Mouse (Mus musculus): Measurements from ENCODE around the gene Med16. TPM values are rescaled to one million over a fixed set of nuclear protein-coding genes. Genes with fewer than 3 reads are reported as not detected.

The Med16 gene
- 64.5 and 66.5 TPM in 2 replicates for polyA plus RNA-seq (2015; fragmentation: Nextera tagmentation; extraction: Ambion mirVana)

DNA sequence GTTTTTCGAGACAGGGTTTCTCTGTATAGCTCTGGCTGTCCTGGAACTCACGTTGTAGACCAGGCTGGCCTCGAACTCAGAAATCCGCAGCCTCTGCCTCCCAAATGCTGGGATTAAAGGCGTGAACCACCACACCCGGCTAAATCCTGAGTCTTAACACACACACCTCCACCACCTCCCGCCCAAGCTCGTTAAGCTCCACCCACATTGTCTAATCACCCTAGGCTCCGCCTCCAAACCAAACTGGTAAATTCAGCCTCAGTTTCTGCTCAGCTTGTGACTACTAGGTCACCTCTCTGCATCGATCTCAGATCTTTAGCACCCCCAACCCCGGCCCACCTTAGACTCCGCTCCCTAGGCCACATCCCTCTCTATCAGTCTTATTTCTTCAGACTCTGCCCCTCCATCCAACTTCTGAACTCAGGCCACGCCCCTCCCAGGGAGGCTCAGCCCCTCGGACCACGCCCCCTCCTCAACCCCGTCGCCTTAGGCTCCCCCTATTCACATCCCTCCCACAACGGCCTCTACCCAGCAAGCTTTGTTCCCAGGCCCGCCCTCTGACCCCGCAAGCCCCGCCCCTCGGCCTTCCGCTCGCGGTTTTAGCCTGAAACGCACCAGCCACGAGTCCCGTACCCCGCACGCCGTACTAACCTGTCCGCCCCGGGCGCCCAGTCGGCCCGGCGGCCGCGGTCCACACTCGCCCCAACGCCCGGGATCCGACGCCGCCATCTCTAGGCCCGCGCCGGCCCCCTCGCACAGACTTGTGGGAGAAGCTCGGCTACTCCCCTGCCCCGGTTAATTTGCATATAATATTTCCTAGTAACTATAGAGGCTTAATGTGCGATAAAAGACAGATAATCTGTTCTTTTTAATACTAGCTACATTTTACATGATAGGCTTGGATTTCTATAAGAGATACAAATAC lies at the start of gene Med16:
Gene Med16, minus strand, starts transcription at position 757 of the 925 bp plus-strand sequence.
- no peaks in the 10 kb centered on the region for H3K27me3 ChIP-seq (replicated peaks)
- H3K9me3 ChIP-seq, result no peaks in the 10 kb centered on the region
- H3K4me3 ChIP-seq, result peak within 1 kb of the TSS; percentile 83
- peak within 1 kb of the TSS; percentile 92 for H3K9ac ChIP-seq
- peak; percentile 89 for ATAC-seq (replicated peaks)
- H3K36me3 ChIP-seq (replicated peaks), result peaks cover 17% of the 10 kb centered on the region
- H3K27ac ChIP-seq, result peak within 1 kb of the TSS; percentile 99
- H3K4me2 ChIP-seq, result peak within 1 kb of the TSS; percentile 47
- 3% methylated on average over 51 of the region's 52 CpGs for WGBS
- peaks cover 16% of the 10 kb centered on the region for H3K4me1 ChIP-seq

- no peak overlapping the region for H3K4me3 ChIP-seq
- peak overlapping the region; percentile 8; the same call in 1 of the 2 replicates for H3K4me2 ChIP-seq
- H3K9ac ChIP-seq, result no peak overlapping the region
- WGBS, result 13% methylated on average over 21 of the region's 21 CpGs
- peaks cover 9% of the 10 kb centered on the region for H3K4me1 ChIP-seq
- no peaks in the 10 kb centered on the region for H3K9me3 ChIP-seq
- no peak for ATAC-seq (replicated peaks)
- no peaks in the 10 kb centered on the region for H3K27me3 ChIP-seq (replicated peaks)
- H3K27ac ChIP-seq, result no peak overlapping the region
- H3K36me3 ChIP-seq (replicated peaks), result peaks cover 9% of the 10 kb centered on the region; the same call in 1 of the 2 replicates
Observed at GRCm38 (mm10) chr10:79958140-79958816, 49.6 kb upstream of the Med16 start.

GRCm38 (mm10) chr10:79956643-79957154 lies 48.0 kb upstream of the Med16 start:
- H3K36me3 ChIP-seq (replicated peaks), result peaks cover 9% of the 10 kb centered on the region; the same call in 1 of the 2 replicates
- H3K9ac ChIP-seq, result no peak overlapping the region
- H3K4me1 ChIP-seq, result peaks cover 9% of the 10 kb centered on the region
- H3K27ac ChIP-seq, result no peak overlapping the region
- H3K27me3 ChIP-seq (replicated peaks), result no peaks in the 10 kb centered on the region
- 20% methylated on average over 4 of the region's 4 CpGs for WGBS
- H3K4me2 ChIP-seq, result no peak overlapping the region
- ATAC-seq (replicated peaks), result no peak
- H3K4me3 ChIP-seq, result no peak overlapping the region
- H3K9me3 ChIP-seq, result no peaks in the 10 kb centered on the region

DNA sequence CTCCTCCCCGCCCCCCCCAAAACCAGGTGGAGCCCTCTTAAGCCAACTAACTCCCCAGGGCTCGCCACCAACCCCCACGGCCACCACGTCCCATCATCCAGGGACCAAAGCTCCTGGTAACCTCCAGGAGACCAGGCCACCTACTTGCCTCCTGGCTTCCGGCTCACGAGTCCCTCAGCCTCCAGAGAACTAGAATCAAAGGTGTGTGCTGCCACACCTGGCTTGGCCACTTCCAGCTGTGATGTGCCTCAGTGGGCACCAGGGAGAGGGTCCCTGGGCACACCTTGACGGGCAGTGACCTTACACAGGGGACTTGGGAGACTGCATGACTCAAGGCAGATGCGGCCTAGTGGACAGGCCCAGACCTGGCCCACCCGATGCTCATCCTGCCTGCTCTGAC lies 47.0 kb upstream of the Med16 start:
- ATAC-seq (replicated peaks), result no peak
- no peaks in the 10 kb centered on the region for H3K9me3 ChIP-seq
- no peak overlapping the region for H3K4me3 ChIP-seq
- H3K9ac ChIP-seq, result no peak overlapping the region
- peaks cover 17% of the 10 kb centered on the region; the same call in 1 of the 2 replicates for H3K36me3 ChIP-seq (replicated peaks)
- no peak overlapping the region for H3K4me2 ChIP-seq
- 76% methylated on average over 9 of the region's 9 CpGs for WGBS
- peaks cover 3% of the 10 kb centered on the region for H3K4me1 ChIP-seq
- H3K27ac ChIP-seq, result no peak overlapping the region
- no peaks in the 10 kb centered on the region for H3K27me3 ChIP-seq (replicated peaks)

DNA sequence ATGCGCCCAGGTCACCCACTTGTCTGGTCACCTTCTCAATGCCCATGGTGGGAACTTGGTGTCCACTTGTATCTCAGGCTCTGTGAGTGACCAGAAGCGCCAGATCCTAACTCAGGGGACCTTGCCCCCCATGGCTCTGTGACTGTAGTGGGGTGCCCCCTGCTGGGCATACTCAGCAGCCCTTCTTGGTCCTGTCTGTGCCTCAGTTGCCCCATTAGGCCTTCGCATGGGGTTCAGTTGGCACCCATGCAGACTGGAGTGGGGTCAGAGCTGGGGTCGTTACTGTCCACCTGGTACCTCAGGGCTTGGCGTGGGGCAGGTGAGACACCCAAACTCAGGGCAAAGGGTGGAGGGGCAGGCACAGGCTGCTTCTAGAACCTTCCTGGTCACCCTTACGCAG lies 45.2 kb upstream of the Med16 start:
- no peaks in the 10 kb centered on the region for H3K9me3 ChIP-seq
- no peaks in the 10 kb centered on the region for H3K4me1 ChIP-seq
- H3K36me3 ChIP-seq (replicated peaks), result peaks cover 17% of the 10 kb centered on the region; the same call in 1 of the 2 replicates
- H3K4me2 ChIP-seq, result no peak overlapping the region
- H3K4me3 ChIP-seq, result no peak overlapping the region
- no peak overlapping the region for H3K27ac ChIP-seq
- H3K27me3 ChIP-seq (replicated peaks), result no peaks in the 10 kb centered on the region
- no peak overlapping the region for H3K9ac ChIP-seq
- ATAC-seq (replicated peaks), result no peak
- WGBS, result 90% methylated on average over 6 of the region's 6 CpGs

DNA sequence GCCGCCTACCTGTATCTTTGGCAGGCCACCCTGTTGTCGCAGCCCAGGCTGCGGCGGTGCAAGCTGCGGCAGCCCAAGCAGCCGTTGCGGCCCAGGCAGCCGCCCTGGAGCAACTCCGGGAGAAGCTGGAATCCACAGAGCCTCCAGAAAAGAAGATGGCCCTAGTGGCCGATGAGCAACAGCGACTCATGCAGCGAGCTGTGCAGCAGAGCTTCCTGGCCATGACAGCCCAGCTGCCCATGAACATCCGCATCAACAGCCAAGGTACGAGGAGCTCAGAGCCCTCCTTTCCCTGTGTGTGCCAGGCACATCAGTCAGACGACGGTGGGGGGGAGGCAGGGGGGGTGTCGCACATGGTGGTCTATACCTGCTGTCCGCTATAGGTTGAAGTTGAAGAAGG lies 41.9 kb upstream of the Med16 start:
- Histone ChIP-seq H3K27me3 (replicated peaks) (no peaks in the 10 kb centered on the region), H3K4me3 (no peak overlapping the region), H3K9me3 (no peaks in the 10 kb centered on the region), H3K27ac (no peak overlapping the region), H3K9ac (no peak overlapping the region), H3K36me3 (replicated peaks) (peaks cover 17% of the 10 kb centered on the region; the same call in 1 of the 2 replicates), H3K4me1 (peaks cover 7% of the 10 kb centered on the region), H3K4me2 (no peak overlapping the region)
- no peak for ATAC-seq (replicated peaks)
- WGBS, result 79% methylated on average over 18 of the region's 18 CpGs

- H3K27ac ChIP-seq, result no peak overlapping the region
- no peak overlapping the region for H3K4me2 ChIP-seq
- H3K36me3 ChIP-seq (replicated peaks), result peaks cover 17% of the 10 kb centered on the region; the same call in 1 of the 2 replicates
- H3K4me1 ChIP-seq, result peaks cover 10% of the 10 kb centered on the region
- no peak overlapping the region for H3K4me3 ChIP-seq
- ATAC-seq (replicated peaks), result no peak
- WGBS, result 93% methylated on average over 4 of the region's 4 CpGs
- no peaks in the 10 kb centered on the region for H3K27me3 ChIP-seq (replicated peaks)
- H3K9me3 ChIP-seq, result no peaks in the 10 kb centered on the region
- no peak overlapping the region for H3K9ac ChIP-seq
Observed at GRCm38 (mm10) chr10:79949873-79950272, 41.1 kb upstream of the Med16 start.

GRCm38 (mm10) chr10:79947502-79947901 lies 38.8 kb upstream of the Med16 start:
- H3K9ac ChIP-seq, result no peak overlapping the region
- WGBS, result 81% methylated on average over 6 of the region's 6 CpGs
- ATAC-seq (replicated peaks), result no peak

DNA sequence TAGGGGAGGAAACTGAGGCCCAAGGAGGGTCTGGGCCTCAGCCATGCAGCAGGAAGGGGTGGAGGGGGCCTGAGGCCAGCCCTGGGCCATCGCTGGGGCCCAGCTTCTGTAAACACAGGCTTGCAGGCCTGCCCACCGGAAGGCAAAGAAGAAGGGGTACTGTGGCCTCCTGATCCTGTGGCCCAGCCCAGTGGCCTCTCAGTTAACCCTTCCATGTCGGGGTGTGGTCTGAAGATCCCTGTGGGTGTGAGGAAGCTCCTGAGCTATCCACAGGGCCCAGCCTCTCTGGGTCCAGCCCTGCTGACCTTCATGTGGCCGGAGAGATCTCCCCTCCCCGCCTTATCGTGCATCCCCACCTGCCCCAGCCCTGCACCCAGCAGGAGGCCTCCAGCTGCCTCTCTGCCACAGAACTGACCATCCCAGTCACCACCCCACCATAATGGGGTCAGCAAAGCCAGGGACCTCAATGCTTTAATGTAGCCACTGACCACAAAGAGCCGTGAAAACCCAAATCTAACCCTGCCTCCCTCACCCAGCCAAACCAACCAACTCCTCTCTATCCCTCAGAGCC lies 38.1 kb upstream of the Med16 start:
- ATAC-seq (replicated peaks), result no peak
- peaks cover 10% of the 10 kb centered on the region for H3K4me1 ChIP-seq
- peaks cover 8% of the 10 kb centered on the region; the same call in 1 of the 2 replicates for H3K36me3 ChIP-seq (replicated peaks)
- no peak overlapping the region for H3K4me2 ChIP-seq
- H3K9me3 ChIP-seq, result no peaks in the 10 kb centered on the region
- no peak overlapping the region for H3K9ac ChIP-seq
- no peak overlapping the region for H3K4me3 ChIP-seq
- H3K27me3 ChIP-seq (replicated peaks), result no peaks in the 10 kb centered on the region
- WGBS, result 35% methylated on average over 7 of the region's 7 CpGs
- no peak overlapping the region for H3K27ac ChIP-seq

More at GRCm38 (mm10) chr10:79947502-79947901, 38.8 kb upstream of the Med16 start:
- Histone ChIP-seq H3K4me1 (peaks cover 10% of the 10 kb centered on the region), H3K9me3 (no peaks in the 10 kb centered on the region), H3K4me2 (no peak overlapping the region), H3K36me3 (replicated peaks) (peaks cover 8% of the 10 kb centered on the region; the same call in 1 of the 2 replicates), H3K4me3 (no peak overlapping the region), H3K27ac (no peak overlapping the region), H3K27me3 (replicated peaks) (no peaks in the 10 kb centered on the region)

GRCm38 (mm10) chr10:79945507-79946234 lies 36.9 kb upstream of the Med16 start:
- H3K9ac ChIP-seq, result no peak overlapping the region
- no peaks in the 10 kb centered on the region; the same call in 1 of the 2 replicates for H3K36me3 ChIP-seq (replicated peaks)
- 24% methylated on average over 16 of the region's 16 CpGs for WGBS
- H3K4me1 ChIP-seq, result peaks cover 10% of the 10 kb centered on the region
- no peak overlapping the region for H3K27ac ChIP-seq
- H3K9me3 ChIP-seq, result no peaks in the 10 kb centered on the region
- H3K27me3 ChIP-seq (replicated peaks), result no peaks in the 10 kb centered on the region
- H3K4me3 ChIP-seq, result no peak overlapping the region
- ATAC-seq (replicated peaks), result no peak
- H3K4me2 ChIP-seq, result no peak overlapping the region

GRCm38 (mm10) chr10:79943471-79943901 lies 34.8 kb upstream of the Med16 start:
- Histone ChIP-seq H3K27me3 (replicated peaks) (no peaks in the 10 kb centered on the region), H3K4me3 (no peak overlapping the region), H3K9ac (no peak overlapping the region), H3K27ac (no peak overlapping the region), H3K36me3 (replicated peaks) (no peaks in the 10 kb centered on the region), H3K4me1 (peaks cover 10% of the 10 kb centered on the region), H3K4me2 (no peak overlapping the region), H3K9me3 (no peaks in the 10 kb centered on the region)
- no peak for ATAC-seq (replicated peaks)
- WGBS, result 75% methylated on average over 9 of the region's 9 CpGs
